Mouse (Mus musculus) layer of hippocampus, postnatal 25 days (tissue): Measurements from ENCODE around the gene Vps37c. TPM values are rescaled to one million over a fixed set of nuclear protein-coding genes. Genes with fewer than 3 reads are reported as not detected.
A peak's percentile ranks its signal among the peaks of the same experiment; 100 is the strongest.

ENCODE experiments used
- DNase-seq, 2 experiments: peaks; one replicate each; pipeline ENCODE4 v3.0.0; 2022; ENCODE audit warnings: mixed read lengths in 2 of 2, low spot score in 1 of 2; ENCODE audit errors: extremely low spot score in 1 of 2
- total RNA-seq, 2 experiments: library from RNA; stranded (reverse); gene quantifications; 2 replicates each; pipeline ENCODE4 v1.2.3; 2021

The Vps37c gene
- total RNA-seq, 2 experiments from 2014 or later: 24.8 to 28.0 TPM

DNA sequence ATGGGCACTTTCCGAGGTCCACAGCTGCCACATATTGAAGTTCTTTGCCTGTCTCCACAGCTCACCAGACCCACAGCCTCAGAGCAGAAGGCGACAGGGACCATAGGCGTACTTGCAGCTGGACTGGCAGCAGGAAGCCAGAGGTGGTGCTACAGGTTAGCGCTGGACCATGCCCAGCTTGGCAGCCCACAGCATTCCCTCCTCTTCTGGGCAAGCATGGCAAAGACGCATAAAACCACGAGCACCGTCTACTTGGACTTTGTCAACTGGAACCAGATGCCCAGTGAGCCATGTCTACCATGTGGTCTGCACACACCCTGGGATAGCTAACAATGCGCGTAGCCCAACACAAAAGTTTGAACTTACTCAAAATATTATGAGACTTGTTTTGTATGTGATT is 3.5 kb upstream of the Vps37c start:
- no peak for DNase-seq

DNA sequence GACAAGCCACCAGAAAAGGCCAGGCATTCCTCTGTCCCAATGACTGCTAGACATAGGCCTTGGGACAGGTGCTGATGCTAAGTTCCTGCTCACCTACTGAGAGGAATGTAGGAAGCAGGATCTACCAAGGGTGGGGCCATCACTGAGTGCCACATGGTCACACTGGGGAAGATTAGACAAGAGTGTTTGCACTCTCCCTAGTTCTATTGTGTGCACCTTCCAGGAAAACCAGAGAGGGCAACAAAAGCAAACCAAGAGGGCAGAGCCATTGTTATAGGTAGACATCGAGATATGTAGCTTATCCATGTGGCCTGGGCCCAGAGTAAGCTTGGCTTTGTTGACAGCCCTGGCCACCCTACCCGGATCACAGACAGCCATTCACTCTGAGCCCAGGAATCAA is 2.8 kb upstream of the Vps37c start:
- DNase-seq: no peak

DNA sequence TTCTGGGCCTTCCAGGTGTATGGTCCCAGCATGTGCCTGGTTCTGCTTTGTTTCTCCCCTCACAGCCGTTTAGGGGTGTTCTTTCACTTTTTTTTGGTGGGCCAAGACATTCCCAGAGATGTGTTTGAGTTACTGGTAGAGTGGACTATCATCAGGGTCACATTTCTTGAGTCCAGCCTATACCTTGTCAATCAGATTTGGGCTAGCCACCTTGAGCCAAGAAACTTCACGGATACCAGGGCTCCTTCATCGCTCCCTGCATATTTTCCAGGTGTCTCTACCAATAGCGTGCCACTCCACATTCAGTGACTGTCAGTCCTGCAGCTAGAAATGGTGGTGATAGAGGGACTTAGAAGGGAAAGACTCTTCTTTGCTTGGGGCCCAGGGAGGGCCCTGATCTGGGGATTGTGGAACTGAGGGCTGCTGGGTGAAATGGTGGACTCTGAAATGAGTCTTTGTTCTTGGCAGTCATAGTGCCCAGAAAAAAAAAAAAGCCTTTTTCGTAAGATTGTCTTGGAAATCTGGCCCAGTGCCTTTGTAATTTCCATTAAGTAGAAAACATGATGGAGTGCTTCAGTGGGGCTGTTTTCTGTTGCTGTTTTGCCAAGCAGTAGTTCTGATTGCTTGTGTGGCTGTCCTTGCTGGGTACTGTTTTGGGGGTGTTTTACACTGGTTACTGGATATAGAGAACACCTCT is 1.1 kb downstream of the Vps37c start:
- no peak for DNase-seq

GRCm38 (mm10) chr19:10690336-10690735 is 1.8 kb downstream of the Vps37c start:
- no peak for DNase-seq

GRCm38 (mm10) chr19:10691121-10691520 is 2.6 kb downstream of the Vps37c start:
- DNase-seq: no peak

GRCm38 (mm10) chr19:10691660-10692059 is 3.1 kb downstream of the Vps37c start:
- DNase-seq: no peak

DNA sequence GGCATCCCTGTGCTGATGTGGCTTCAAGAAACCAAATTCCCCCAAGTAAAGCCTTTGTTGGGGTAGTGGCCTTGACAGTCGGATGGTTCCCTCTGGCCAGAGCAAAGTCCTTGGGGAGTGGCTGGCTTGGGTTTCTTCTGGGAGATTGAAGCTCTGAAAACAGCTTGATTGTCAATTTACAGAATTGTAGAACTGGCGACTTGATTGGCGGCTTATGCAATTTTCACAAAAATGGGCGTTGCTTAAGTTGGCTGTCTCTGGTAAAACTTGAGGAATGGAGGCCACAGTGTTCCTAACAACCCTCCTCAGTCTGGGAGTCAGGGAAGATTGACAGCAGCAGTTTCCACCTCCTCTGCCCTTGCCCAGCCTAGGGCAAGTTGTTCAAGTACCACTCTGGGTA is 3.8 kb downstream of the Vps37c start:
- DNase-seq: no peak

DNA sequence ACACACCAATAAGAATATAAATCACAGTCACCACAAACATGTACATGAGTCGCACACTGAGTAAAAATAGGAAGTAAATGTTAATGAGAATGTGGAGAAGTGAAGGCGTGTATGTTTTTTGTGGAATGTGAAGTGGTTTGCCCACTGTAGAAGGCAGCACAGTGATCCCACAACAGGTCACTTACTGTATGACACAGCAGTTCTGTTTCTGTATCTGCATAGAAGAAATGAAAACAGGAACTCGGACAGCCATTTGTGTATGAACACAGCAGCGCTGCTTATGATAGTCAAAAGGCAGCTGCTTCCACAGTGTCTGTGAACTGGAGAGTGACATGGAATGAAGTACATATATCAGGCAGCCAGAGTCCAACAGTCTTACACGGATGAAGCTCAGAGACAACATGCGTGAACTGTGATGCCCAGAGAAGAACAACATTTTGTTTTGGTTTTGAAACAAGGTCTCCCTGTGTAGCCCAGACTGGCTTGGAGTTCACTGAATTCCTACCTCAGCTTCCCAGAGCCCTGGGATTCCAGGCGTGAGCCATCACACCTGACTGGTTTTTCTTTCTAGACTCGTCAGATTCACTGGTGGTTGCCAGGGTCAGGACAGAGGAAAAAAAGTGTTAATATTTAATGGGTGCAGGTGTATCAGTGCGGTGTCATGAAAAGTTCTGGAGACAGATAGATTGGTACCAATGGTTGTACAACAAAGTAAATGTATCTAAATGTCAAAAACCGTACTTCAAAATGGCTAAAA is 5.6 kb downstream of the Vps37c start:
- DNase-seq: no peak

DNA sequence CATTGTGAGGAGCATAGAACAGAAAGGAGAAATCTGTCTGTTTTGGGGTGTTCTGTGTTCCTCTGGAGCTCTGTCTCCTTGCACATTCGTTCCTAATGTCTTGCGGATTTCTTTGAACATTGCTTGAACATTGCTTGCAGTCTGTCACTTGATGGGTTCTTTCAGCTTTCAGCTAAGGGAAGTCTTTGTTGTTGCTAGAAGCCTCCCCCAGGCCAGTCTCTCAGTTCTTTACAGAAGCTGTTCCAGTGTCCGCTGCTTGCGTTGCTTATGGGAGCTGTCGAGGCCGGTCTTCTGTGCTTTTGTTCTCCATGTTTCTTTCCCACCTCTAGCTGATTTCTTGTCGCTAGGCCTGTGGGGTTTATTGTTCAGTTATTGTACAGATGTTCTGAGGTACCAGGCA is 7.3 kb downstream of the Vps37c start:
- DNase-seq: no peak

DNA sequence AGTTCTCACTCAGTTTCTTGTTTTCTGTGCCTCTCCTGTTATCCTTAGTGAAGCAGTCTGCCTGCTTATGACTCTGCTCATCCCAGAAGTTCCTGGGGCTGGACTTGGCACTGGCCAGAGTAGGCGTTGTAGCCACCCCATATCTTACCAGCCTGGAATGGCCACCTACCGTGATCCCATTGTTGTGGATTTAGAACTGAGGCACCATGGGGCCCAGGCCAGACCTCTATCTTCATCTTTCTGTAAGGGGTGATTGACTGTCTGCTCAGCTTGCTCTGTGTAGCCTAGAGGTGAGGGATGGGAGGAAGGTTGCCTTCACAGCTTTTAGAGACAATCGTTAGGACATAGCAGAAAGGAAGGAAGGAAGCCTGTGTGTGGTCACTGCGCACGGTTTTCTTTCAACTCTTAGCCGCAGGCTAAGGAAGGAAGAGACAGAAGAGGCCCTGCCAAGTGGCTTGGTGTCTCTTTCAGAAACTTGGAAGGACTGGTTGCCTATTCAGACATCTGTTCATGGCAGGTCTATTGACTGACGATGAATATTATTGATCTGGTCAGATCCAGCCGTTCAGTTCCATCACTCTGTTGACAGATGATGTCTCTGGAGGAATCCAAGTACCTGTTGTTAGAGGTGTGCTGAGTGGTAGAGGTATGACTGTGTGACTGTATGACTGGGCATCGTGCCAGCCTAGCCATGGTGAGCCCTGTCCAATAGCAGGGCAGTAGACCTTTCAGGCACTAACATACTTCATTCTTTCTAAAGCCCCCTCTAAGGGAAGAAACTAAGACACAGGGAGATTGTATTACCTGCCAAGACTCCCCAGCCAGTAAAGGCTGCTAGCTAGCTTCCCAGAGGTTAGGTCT is 9.8 kb downstream of the Vps37c start:
- no peak for DNase-seq

DNA sequence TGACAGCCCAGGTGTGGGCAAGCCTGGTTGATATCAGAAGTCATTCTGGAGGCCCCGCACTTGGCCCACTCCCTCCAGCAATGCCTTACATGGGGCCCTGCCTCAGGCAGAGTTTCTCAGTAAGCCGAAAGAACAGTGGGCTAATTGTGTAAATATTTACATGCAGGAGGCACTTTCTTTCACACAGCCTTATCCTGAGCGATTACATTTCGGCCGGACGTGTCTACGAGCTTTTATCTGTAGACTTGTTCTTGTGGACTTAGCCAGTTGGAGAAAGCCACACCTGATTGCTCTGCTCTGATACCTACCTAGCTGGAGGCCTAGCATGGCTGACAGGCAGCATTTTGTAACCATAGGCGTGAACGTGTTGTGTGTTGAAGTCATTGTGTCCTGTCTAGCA is 11.3 kb downstream of the Vps37c start:
- DNase-seq: no peak

- no peak for DNase-seq
Observed at GRCm38 (mm10) chr19:10701013-10701726, 12.6 kb downstream of the Vps37c start.

- DNase-seq: no peak
Observed at GRCm38 (mm10) chr19:10702125-10702524, 13.6 kb downstream of the Vps37c start.

GRCm38 (mm10) chr19:10703470-10703869 is 14.9 kb downstream of the Vps37c start:
- DNase-seq: no peak

- DNase-seq: no peak
Observed at GRCm38 (mm10) chr19:10707087-10707875, 18.7 kb downstream of the Vps37c start.

DNA sequence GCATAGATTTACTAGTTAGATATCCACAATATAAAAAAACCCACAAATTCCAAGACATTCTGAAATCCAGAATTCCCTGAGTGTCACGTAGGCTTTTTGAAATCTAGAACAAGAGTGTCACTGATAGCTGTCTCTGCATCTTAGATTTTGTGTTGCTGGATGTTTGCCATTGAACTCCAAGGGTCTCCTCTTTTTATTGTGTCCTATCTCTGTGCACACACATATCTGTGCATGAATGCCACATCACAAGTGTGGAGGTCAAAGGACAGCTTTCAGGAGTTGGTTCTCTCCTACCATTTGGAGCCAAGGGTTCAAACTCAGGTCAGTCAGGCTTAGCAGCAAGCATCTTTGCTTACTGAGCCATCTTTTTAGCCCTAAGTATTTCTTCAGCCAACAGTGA is 19.3 kb downstream of the Vps37c start:
- no peak for DNase-seq

GRCm38 (mm10) chr19:10708900-10709299 is 20.4 kb downstream of the Vps37c start:
- DNase-seq: no peak

GRCm38 (mm10) chr19:10709360-10710087 is 21.0 kb downstream of the Vps37c start:
- peak; percentile 99 to 100 for DNase-seq

GRCm38 (mm10) chr19:10710088-10710511 is 21.6 kb downstream of the Vps37c start:
- DNase-seq: peak; percentile 50 to 75
